Mouse (Mus musculus): ENCODE measurements around the gene Scpep1. TPM values are rescaled to one million over a fixed set of nuclear protein-coding genes. Genes with fewer than 3 reads are reported as not detected.
"Not testable (repeated sequence)": the region's sequence is repeated elsewhere in the genome, so short reads cannot be mapped to it uniquely, and the experiment has no call there.

Scpep1 gene
- polyA plus RNA-seq, 1 experiment from 2014 or later, result 76.7 TPM

- ATAC-seq (ENCODE audit: low FRiP score), result no peak
- no peak overlapping the region for H3K4me3 ChIP-seq (ENCODE audit: low read depth, low read length)
Measured at GRCm38 (mm10) chr11:88998406-88998805, 43.1 kb upstream of the Scpep1 start.

GRCm38 (mm10) chr11:88997343-88997742 lies 42.1 kb upstream of the Scpep1 start:
- ATAC-seq (ENCODE audit: low FRiP score); H3K36me3 ChIP-seq (ENCODE audit: control insufficient read depth, insufficient read depth, low read length); H3K9me3 ChIP-seq (ENCODE audit: control insufficient read depth, low read length); DNase-seq (ENCODE audit: low spot score, missing footprints); H3K4me2 ChIP-seq; H3K4me1 ChIP-seq (ENCODE audit: control insufficient read depth, insufficient read depth, low read length); H3K9ac ChIP-seq (ENCODE audit: low read length); H3K27ac ChIP-seq (ENCODE audit: low read depth, low read length); H3K4me3 ChIP-seq (ENCODE audit: low read depth, low read length): not testable (repeated sequence)
- H3K27me3 ChIP-seq (ENCODE audit: control insufficient read depth, insufficient read depth, low read length), result peaks cover 14% of the 10 kb centered on the region
- WGBS, result 86% methylated on average over 5 of the region's 5 CpGs

More at GRCm38 (mm10) chr11:88998406-88998805, 43.1 kb upstream of the Scpep1 start:
- no peak for DNase-seq (ENCODE audit: low spot score, missing footprints)
- Histone ChIP-seq H3K36me3 (ENCODE audit: control insufficient read depth, insufficient read depth, low read length) (no peaks in the 10 kb centered on the region), H3K9me3 (ENCODE audit: control insufficient read depth, low read length) (no peaks in the 10 kb centered on the region), H3K9ac (ENCODE audit: low read length) (no peak overlapping the region), H3K27ac (ENCODE audit: low read depth, low read length) (no peak overlapping the region), H3K27me3 (ENCODE audit: control insufficient read depth, insufficient read depth, low read length) (peaks cover 14% of the 10 kb centered on the region), H3K4me1 (ENCODE audit: control insufficient read depth, insufficient read depth, low read length) (no peaks in the 10 kb centered on the region), H3K4me2 (no peak overlapping the region)
- 17% methylated on average over 3 of the region's 3 CpGs for WGBS

GRCm38 (mm10) chr11:88996427-88996826 lies 41.2 kb upstream of the Scpep1 start:
- DNase-seq (ENCODE audit: low spot score, missing footprints), result no peak
- H3K9ac ChIP-seq (ENCODE audit: low read length), result no peak overlapping the region
- no peak for ATAC-seq (ENCODE audit: low FRiP score)
- H3K27me3 ChIP-seq (ENCODE audit: control insufficient read depth, insufficient read depth, low read length), result peaks cover 14% of the 10 kb centered on the region
- no peaks in the 10 kb centered on the region for H3K36me3 ChIP-seq (ENCODE audit: control insufficient read depth, insufficient read depth, low read length)
- no peak overlapping the region for H3K4me2 ChIP-seq
- H3K9me3 ChIP-seq (ENCODE audit: control insufficient read depth, low read length), result no peaks in the 10 kb centered on the region
- no peak overlapping the region for H3K27ac ChIP-seq (ENCODE audit: low read depth, low read length)
- WGBS, result 83% methylated on average over 7 of the region's 7 CpGs
- no peaks in the 10 kb centered on the region for H3K4me1 ChIP-seq (ENCODE audit: control insufficient read depth, insufficient read depth, low read length)
- H3K4me3 ChIP-seq (ENCODE audit: low read depth, low read length), result no peak overlapping the region

GRCm38 (mm10) chr11:88995616-88996015 lies 40.4 kb upstream of the Scpep1 start:
- DNase-seq (ENCODE audit: low spot score, missing footprints), result no peak
- H3K9ac ChIP-seq (ENCODE audit: low read length), result no peak overlapping the region
- no peak overlapping the region for H3K4me2 ChIP-seq
- H3K27me3 ChIP-seq (ENCODE audit: control insufficient read depth, insufficient read depth, low read length), result peaks cover 14% of the 10 kb centered on the region
- ATAC-seq (ENCODE audit: low FRiP score), result no peak
- no peak overlapping the region for H3K27ac ChIP-seq (ENCODE audit: low read depth, low read length)
- H3K9me3 ChIP-seq (ENCODE audit: control insufficient read depth, low read length), result no peaks in the 10 kb centered on the region
- H3K4me3 ChIP-seq (ENCODE audit: low read depth, low read length), result no peak overlapping the region
- 0 out of 2 replicates have a peak, but pooled peaks cover 4% of the 10 kb centered on the region for H3K36me3 ChIP-seq (ENCODE audit: control insufficient read depth, insufficient read depth, low read length)
- no peaks in the 10 kb centered on the region for H3K4me1 ChIP-seq (ENCODE audit: control insufficient read depth, insufficient read depth, low read length)
- WGBS, result 94% methylated on average over 2 of the region's 2 CpGs

GRCm38 (mm10) chr11:88994492-88994891 lies 39.2 kb upstream of the Scpep1 start:
- no peak for DNase-seq (ENCODE audit: low spot score, missing footprints)
- H3K4me1 ChIP-seq (ENCODE audit: control insufficient read depth, insufficient read depth, low read length), result no peaks in the 10 kb centered on the region
- H3K9me3 ChIP-seq (ENCODE audit: control insufficient read depth, low read length), result no peaks in the 10 kb centered on the region
- 86% methylated on average over 7 of the region's 7 CpGs for whole genome bisulfite sequencing
- H3K4me2 ChIP-seq, result no peak overlapping the region
- no peak overlapping the region for H3K9ac ChIP-seq (ENCODE audit: low read length)
- peaks cover 8% of the 10 kb centered on the region for H3K27me3 ChIP-seq (ENCODE audit: control insufficient read depth, insufficient read depth, low read length)
- 0 out of 2 replicates have a peak, but pooled peaks cover 4% of the 10 kb centered on the region for H3K36me3 ChIP-seq (ENCODE audit: control insufficient read depth, insufficient read depth, low read length)
- no peak overlapping the region for H3K27ac ChIP-seq (ENCODE audit: low read depth, low read length)
- no peak overlapping the region for H3K4me3 ChIP-seq (ENCODE audit: low read depth, low read length)
- ATAC-seq (ENCODE audit: low FRiP score), result no peak

- Histone ChIP-seq H3K36me3 (ENCODE audit: control insufficient read depth, insufficient read depth, low read length) (0 out of 2 replicates have a peak, but pooled peaks cover 4% of the 10 kb centered on the region), H3K4me1 (ENCODE audit: control insufficient read depth, insufficient read depth, low read length) (no peaks in the 10 kb centered on the region), H3K9me3 (ENCODE audit: control insufficient read depth, low read length) (no peaks in the 10 kb centered on the region), H3K9ac (ENCODE audit: low read length) (no peak overlapping the region), H3K4me3 (ENCODE audit: low read depth, low read length) (no peak overlapping the region), H3K4me2 (no peak overlapping the region), H3K27ac (ENCODE audit: low read depth, low read length) (no peak overlapping the region), H3K27me3 (ENCODE audit: control insufficient read depth, insufficient read depth, low read length) (no peaks in the 10 kb centered on the region)
- DNase-seq (ENCODE audit: low spot score, missing footprints) (no peak), ATAC-seq (ENCODE audit: low FRiP score) (no peak)
- WGBS, result 15% methylated on average over 5 of the region's 5 CpGs
Measured at GRCm38 (mm10) chr11:88993625-88994024, 38.4 kb upstream of the Scpep1 start.

GRCm38 (mm10) chr11:88993186-88993585 lies 37.9 kb upstream of the Scpep1 start:
- 47% methylated on average over 7 of the region's 7 CpGs for WGBS
- H3K27ac ChIP-seq (ENCODE audit: low read depth, low read length), result no peak overlapping the region
- ATAC-seq (ENCODE audit: low FRiP score) (no peak), DNase-seq (ENCODE audit: low spot score, missing footprints) (no peak)
- no peak overlapping the region for H3K4me2 ChIP-seq
- H3K36me3 ChIP-seq (ENCODE audit: control insufficient read depth, insufficient read depth, low read length), result 0 out of 2 replicates have a peak, but pooled peaks cover 4% of the 10 kb centered on the region
- H3K9me3 ChIP-seq (ENCODE audit: control insufficient read depth, low read length), result no peaks in the 10 kb centered on the region
- no peaks in the 10 kb centered on the region for H3K4me1 ChIP-seq (ENCODE audit: control insufficient read depth, insufficient read depth, low read length)
- no peaks in the 10 kb centered on the region for H3K27me3 ChIP-seq (ENCODE audit: control insufficient read depth, insufficient read depth, low read length)
- no peak overlapping the region for H3K9ac ChIP-seq (ENCODE audit: low read length)
- no peak overlapping the region for H3K4me3 ChIP-seq (ENCODE audit: low read depth, low read length)

- DNase-seq (ENCODE audit: low spot score, missing footprints) (no peak), ATAC-seq (ENCODE audit: low FRiP score) (no peak)
- 68% methylated on average over 5 of the region's 5 CpGs for WGBS
- Histone ChIP-seq H3K9ac (ENCODE audit: low read length) (no peak overlapping the region), H3K27me3 (ENCODE audit: control insufficient read depth, insufficient read depth, low read length) (no peaks in the 10 kb centered on the region), H3K27ac (ENCODE audit: low read depth, low read length) (no peak overlapping the region), H3K4me2 (no peak overlapping the region), H3K36me3 (ENCODE audit: control insufficient read depth, insufficient read depth, low read length) (0 out of 2 replicates have a peak, but pooled peaks cover 4% of the 10 kb centered on the region), H3K9me3 (ENCODE audit: control insufficient read depth, low read length) (no peaks in the 10 kb centered on the region), H3K4me1 (ENCODE audit: control insufficient read depth, insufficient read depth, low read length) (no peaks in the 10 kb centered on the region), H3K4me3 (ENCODE audit: low read depth, low read length) (no peak overlapping the region)
Measured at GRCm38 (mm10) chr11:88989530-88989929, 34.3 kb upstream of the Scpep1 start.

- no peak overlapping the region for H3K9ac ChIP-seq (ENCODE audit: low read length)
- H3K27ac ChIP-seq (ENCODE audit: low read depth, low read length), result no peak overlapping the region
- no peaks in the 10 kb centered on the region for H3K4me1 ChIP-seq (ENCODE audit: control insufficient read depth, insufficient read depth, low read length)
- no peak overlapping the region for H3K4me3 ChIP-seq (ENCODE audit: low read depth, low read length)
- no peaks in the 10 kb centered on the region for H3K9me3 ChIP-seq (ENCODE audit: control insufficient read depth, low read length)
- no peak overlapping the region for H3K4me2 ChIP-seq
- DNase-seq (ENCODE audit: low spot score, missing footprints), result no peak
- ATAC-seq (ENCODE audit: low FRiP score), result no peak
- no peaks in the 10 kb centered on the region for H3K27me3 ChIP-seq (ENCODE audit: control insufficient read depth, insufficient read depth, low read length)
- 79% methylated on average over 5 of the region's 5 CpGs for WGBS
- H3K36me3 ChIP-seq (ENCODE audit: control insufficient read depth, insufficient read depth, low read length), result 0 out of 2 replicates have a peak, but pooled peaks cover 4% of the 10 kb centered on the region
Measured at GRCm38 (mm10) chr11:88988956-88989355, 33.7 kb upstream of the Scpep1 start.
